Mouse (Mus musculus) megakaryocyte progenitor cell, adult 5-6 weeks (primary cell): ENCODE data around the gene Ubl3. TPM values are rescaled to one million over a fixed set of nuclear protein-coding genes. Genes with fewer than 3 reads are reported as not detected.

Experiments
- ATAC-seq: replicated peaks from 2 replicates; pipeline ENCODE4 v1.8.0; 2016; ENCODE audit warnings: mild to moderate bottlenecking, moderate TSS enrichment, inconsistent platforms; ENCODE audit not compliant: poor library complexity
- total RNA-seq, 2 experiments: library from RNA; stranded (forward) in 1 of 2; stranded (reverse) in 1 of 2; fragments of 157-497, 149-512 nt in 1 of 2; fragments of 200-1000 nt in 1 of 2; gene quantifications; 2 replicates each; pipeline versions ENCODE4 v1.2.3 to v1.2.4; 2015 to 2017

Ubl3 gene
- total RNA-seq, 2 experiments from 2014 or later, result 23.5 to 37.4 TPM

DNA sequence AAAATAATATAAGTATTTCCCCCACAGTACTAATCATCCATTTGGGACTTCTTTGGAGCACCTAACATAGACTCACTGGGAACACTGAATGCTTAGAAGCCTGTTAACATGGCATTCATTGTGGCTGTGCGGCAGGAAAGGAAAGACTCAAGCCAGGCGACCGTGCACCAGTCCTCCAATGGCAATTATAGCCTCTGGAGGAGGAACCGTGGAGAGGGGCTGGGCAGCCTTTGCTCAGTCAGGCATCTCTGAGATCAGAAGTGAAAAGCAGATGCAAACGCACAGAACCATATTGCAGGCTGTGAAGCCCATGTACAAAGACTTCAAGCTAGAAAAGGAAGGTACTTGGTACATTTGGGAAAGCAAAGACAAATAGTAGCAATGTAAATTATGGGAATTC, 20.4 kb downstream of the Ubl3 start:
- no peak for ATAC-seq

DNA sequence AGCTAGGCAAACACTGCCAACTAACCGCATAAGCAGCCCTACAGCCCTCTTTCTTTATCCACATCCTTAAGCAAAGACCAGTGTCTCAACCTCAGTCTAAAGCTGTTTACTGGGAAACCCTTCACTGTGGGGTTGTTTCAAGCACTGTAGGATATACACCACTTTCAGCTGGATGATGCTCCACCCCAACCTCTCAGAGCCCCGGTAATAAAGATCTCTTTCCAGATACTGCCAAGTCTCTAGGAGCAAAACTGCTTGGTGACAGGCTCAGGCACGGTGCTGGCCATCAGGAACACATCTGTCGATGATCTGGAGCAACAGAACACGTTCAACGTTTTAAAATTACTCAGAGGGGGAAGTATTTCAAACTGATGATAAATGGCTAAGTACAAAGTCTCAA, 25.0 kb downstream of the Ubl3 start:
- no peak for ATAC-seq

DNA sequence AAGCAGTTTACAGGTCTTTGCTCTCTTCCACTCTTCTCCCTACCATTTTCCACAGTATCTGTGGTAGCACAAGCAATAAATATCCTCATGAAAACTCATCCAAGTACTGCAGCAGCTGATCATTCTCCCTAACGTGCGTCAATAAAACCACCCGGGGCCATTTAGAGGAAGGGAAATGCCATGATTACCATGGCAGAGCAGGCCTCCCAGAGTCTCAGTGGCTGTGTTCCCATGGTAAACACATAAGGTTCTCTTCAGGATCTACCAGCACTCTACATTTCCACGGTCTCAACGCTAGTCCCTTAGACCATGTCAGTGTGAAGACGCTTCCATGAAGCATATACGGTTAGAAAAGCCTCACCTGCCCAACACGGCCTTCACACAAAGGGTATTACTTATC, 26.0 kb downstream of the Ubl3 start:
- no peak for ATAC-seq

DNA sequence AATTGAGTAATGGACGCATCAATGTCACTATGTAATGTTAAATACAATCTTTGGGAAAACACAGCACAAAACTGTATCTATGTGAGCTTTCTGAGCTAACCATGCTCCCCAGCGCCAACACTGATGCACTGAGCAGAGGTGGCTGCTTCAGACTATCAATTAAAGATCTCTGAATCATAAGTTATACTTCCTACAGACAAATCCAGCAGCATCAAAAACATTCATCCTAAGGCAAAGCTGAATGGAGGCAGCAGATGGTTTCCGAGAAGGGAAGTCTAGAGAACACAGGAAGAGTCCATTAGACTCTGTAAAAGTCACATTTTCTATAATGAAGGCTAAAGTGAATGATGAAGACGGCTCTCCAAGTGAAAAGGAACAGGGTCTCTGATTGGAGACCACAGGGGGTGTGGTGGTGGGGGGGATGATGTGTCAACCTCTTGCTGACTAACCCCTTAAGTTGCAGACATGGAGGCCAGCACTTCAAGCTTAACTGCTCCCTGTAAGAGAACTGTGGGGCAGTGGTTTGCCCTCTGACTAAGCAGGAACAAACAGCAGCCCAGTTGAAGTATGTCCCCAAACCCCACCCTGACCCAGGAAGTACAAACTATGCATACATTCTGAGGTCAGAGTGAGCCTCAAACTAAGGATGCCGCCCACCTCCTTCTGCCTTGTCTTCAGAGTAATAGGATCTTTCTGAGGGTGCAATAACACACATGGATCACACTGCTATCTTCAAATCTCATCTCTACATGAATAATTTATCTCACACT, 29.2 kb downstream of the Ubl3 start:
- ATAC-seq, result no peak

DNA sequence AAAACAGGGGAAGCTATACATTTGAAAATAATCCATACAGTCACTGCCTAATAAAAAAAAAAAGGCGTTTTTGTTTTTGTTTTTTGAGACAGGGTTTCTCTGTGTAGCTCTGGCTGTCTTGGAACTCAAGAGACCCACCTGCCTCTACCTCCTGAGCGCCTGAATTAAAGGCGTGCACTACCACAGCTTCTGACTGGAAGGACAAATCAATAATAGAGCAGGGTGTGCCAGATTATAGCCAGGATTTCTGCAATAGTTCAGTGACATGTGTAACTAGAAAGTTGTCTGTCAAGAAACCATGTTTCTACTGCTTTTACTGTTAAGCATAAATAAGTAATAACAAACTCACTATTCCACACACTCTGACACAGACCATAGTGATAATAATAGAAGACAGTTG, 30.2 kb downstream of the Ubl3 start:
- no peak for ATAC-seq

DNA sequence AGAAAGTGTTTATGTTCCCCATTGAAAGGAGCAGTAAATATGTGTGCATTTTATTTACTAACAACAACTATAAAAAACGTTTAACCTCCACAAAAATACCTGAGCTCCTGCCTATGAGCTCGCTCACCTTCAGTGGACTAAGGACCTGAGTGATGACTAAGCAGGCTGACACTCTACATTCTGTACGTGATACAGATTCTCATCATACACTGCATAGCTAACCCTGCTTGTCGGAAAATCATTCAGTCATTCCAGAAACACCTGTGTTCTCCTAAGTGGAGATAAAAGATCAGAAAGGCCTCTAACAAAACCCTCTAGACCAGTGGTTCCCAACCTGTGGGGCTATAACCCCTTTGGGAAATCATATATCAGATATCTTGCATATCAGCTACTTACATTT, 35.1 kb downstream of the Ubl3 start:
- no peak for ATAC-seq

DNA sequence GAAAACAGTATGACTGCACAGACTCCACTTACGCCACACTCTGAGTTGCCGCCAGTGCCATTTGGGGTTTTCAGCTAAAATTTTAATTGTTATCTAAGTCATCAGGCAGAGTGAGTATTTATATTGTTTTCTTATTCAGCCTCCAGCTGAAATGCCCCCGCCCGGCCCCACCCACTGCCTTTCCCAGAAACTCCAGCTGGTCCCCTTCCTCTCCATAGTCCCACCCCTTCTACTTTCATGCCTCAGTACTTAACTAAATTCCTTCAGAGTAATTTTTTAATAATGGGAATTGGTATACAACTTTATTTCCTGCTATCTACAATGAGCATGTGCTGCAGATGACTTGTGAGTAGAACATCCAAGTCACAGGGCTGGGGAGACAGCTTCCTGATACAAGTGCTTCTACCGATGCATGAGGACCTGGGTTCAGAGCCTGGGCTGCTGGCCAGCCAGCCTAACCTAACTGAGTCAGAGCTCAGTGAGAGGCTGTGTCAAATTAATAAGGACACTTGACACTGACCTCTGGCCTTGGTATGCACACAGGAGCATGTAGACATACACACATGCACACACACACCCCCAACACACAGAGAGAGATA, 40.4 kb downstream of the Ubl3 start:
- no peak for ATAC-seq

DNA sequence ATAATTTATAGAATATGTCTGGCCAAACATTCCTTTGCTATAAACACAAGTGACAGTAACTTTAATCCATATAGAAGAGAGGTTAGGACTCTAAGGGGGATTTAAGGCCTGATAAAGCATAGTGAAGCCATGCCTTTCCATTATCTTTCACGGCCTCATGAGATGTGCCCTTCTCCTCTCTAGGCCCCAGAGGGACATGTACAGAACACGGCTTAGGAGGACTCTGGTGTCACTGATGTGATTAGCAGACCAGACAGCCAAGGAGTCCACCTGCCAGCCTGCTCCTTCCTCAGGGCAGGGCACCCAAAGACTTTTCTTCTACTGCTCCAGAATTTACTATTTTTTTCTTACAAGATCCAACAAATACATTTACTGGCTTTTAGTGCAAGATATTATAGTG, 42.3 kb downstream of the Ubl3 start:
- no peak for ATAC-seq

DNA sequence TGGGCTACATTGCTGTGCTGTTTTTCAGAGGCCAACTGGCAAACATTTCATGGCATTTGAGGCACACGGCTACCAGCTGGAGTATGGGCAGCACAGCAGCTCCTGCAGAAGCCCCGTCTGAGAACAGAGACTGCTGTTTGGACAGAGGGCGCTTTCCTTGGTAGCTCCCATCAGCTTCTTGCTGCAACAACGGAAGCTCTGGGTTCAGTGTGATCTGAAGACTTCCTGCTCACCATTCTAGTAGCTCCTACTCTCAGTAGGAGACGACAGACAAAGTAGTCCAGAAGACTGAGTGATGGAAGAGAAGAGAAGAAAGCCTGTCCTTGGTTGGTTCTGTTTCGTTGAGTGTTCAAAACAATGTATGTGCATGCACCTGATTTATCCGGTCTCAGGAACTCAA, 42.9 kb downstream of the Ubl3 start:
- ATAC-seq, result peak; percentile 46

DNA sequence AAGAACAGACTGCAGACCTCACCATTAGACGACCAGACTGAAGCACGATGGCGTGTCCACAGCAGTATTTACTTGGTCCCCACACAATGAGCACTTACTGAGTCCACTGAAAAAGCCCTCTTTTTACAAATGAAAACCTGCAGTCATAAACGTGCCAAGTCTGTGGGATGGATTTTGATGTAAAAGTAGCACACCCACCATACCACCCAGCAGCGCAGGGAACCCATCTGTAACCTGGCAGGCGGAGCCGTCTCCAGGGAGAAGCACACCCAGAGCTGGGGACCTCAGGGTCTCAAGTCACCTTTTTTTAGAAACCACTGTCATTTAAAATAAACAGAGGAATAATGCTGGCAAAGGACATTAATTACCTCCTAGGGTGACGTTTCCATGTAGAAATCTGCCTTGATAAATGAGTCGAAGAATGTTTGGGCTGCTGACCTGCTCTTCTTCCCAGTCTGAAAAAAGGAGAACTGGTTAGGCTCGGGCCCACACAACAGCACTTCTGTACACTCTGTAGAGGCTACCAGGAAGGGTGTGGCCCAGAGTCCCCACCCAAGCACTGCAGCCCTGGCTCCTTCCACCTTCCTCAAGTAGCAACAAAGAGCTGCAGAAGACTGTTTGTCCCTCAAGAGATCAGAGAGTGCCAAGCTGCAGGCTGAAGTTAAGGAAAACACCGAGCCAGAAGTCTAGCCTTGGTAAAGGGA, 43.5 kb downstream of the Ubl3 start:
- peak; percentile 91 for ATAC-seq

DNA sequence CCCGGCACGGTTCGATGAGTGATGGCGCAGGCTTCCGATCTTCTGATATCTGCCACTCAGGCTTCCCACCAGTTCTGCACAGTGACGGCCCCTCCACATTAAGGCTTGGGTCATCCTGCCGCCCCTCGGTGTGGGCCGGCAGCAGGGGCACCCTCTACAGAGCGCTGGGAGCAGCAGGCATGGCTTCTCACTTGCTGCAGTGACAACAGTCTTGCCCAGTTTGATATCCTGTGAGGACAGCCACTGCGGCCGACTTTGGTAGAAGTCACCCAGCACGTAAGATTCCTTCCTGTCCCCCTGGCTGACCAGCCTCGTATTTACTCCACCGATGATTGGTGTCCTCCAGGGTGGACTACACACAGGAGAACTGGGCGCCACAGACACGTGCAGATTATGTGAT, 47.2 kb downstream of the Ubl3 start:
- no peak for ATAC-seq

DNA sequence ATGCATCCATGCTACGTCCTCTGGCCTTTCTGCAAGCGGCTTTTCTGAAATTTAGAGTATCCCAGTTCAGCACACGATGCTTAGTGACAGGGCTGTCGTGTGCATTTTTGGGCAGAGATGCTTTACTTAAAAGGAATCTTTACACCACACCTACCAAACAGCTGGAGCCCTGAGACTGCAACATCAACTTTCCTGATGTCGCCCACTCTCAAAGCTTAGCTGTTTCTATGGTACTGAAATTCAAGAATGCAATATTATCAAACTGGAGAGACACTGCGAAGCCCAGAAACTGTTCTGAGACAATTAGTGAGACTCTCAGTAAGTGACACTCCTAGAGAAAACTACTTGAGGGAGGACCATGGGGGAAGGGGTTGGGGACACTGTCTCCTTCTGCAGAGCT, 50.4 kb downstream of the Ubl3 start:
- ATAC-seq, result no peak

DNA sequence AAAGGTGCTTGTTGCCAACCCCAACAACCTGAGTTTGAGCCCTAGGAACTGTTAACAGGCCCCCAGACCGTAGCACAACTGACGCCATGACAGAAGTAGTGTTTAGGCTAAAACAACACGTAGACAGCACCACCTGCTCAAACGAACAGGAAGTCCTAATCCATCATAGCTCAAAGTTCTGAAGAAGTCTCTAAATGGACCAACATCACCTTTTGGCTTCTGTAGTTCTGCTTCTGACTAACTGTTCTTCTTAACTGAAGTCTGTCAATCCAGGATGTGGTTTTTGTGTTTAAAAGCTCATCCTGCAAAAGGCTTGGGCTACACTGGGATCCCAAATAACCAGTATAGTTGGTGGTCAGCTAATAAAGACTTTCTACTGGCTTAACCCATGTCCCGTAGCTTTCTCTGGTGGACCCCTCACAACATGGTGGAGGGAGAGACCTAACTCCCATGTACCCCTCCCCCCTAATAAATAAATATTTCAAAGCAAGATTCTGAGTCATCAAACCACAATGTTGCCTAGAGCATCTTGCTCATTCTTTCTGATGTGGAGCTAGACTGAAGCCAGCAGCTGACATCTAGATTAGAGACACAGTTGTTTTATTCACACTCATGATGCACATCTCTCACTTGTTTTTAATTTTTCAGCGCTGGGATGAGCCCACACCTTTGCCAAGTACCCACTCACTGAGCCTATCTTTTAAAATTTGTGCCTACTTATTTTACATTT, 51.2 kb downstream of the Ubl3 start:
- no peak for ATAC-seq

DNA sequence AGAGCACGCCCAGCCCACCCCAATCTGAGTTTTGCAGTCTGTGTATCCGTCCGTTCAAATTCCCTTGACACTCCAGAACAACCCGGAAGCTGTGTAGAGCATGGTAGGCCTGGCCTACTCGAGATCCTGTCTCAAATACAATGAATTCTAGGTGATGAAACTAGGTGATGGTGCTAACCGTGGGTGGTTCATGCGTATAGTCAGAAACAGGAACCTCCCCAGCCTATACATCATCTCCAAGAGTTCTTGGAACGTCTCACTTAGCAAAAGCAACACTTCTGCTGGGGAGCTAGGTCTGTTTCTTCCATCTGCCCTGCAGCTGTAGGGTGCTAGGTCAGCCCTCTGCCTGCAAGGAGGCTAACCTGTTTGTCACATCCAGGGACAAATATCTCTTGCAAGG, 52.1 kb downstream of the Ubl3 start:
- ATAC-seq, result peak; percentile 44

DNA sequence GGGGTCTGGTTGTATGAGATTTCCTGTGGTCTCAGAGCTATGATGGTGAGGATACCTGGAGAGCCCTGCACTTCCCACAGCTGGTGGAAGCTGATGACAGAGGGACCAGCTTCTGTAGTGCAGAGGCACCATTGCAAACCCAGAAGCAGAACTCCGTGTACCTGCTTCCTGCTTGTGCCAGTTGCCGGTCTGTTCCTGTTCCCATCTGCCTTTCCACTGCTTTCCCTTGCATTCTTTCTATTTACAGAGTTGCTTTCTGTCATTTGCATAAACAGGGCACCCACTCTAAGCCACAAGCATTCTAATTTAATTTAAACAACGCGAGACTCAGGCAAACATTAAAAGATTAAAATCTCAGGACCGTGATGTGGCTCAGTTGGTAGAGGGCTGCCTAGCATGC, 53.0 kb downstream of the Ubl3 start:
- ATAC-seq, result no peak

DNA sequence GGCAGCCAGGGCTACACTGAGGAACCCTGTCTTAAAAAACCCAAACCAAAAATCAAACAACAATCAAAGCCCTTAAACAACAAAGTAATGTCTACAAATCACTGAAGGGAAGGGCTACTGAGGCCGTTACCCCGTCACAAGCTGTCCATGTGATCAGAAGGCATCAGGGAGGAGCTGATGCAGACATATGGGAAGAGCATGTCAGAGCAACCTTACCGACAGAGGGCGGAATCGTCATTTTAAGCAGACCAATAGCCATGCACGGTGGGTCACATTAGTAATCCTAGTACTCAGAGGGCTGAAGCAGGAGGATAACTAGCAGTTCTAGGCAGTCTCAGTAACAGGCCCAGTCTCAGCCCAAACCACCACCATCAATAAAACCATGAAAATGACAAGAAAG, 56.6 kb downstream of the Ubl3 start:
- no peak for ATAC-seq

DNA sequence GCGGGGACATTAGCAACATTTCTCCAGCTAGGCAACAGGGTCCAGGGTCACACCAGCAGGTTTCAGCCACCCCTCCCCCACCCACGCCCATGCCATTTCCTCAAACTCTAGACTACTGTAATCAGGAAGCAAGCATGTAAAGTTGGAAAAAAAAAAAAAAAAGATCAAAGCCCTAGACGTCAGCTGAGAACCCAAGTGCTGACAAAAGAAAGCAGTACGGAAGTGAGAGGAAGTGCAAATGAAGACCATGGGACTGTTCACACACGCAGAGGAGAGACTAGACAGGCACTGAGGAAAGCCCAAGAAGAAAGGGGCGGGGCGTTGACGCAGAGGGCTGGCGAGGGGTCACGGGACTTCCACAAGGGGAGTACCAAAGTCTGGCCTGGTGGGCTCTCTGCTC, 57.4 kb downstream of the Ubl3 start:
- peak; percentile 82 for ATAC-seq

DNA sequence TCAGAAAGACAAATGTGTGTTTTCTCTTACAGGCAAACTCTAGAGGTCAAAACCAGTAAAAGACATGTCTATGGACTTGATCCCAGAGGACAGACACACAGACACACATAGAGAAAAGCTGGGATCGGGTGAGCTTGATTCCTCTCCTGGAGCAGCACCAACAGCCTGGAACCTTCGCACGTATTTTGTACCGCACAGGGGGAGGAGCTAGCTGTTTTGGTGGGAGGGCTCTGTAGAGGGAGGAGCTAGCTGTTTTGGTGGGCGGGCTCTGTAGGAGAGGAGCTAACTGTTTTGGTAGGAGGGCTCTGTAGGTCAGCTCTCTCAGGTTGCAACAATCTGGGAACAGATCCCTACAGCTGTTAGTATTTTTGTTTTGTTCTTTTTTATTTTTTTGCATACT, 58.3 kb downstream of the Ubl3 start:
- no peak for ATAC-seq

DNA sequence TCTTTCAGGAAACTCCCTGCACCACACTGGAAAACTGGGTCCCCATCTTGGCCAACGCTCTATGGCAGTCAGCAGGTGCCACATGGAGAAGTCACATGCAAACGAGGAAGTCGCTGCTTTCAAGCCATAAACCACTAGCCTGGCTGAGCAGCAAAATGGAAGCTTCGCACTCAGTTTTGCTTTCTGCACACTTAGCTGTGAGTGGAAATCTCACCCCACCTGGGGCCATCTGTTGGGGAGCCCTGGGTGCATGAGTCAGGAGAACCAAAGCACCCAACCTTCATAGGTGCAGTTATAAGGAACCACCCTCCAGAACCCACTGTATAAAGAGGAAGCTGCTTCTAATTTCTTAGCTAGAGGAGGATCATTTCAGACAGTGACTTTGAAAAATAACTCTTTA, 59.6 kb downstream of the Ubl3 start:
- ATAC-seq, result peak; percentile 18; the same call in 1 of the 2 replicates

DNA sequence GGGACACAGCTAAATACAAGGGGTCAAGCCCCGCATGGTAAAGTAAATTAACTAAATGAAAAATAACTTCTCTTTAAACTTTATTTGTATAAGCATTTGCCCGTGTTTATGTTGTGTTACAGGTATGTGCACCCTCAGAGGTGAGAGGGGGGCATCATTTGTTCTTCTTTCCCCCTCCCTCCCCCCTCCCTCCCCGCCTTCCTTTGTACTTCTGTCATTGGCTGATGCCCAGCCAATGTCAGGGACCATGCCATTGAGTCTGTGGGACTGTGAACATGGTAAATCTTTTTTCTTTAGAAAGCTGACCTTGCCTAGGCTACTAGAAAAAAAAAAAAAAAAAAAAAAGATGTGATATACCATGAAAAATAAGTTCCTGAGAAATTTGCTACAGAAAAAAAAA, 62.2 kb downstream of the Ubl3 start:
- ATAC-seq, result no peak

DNA sequence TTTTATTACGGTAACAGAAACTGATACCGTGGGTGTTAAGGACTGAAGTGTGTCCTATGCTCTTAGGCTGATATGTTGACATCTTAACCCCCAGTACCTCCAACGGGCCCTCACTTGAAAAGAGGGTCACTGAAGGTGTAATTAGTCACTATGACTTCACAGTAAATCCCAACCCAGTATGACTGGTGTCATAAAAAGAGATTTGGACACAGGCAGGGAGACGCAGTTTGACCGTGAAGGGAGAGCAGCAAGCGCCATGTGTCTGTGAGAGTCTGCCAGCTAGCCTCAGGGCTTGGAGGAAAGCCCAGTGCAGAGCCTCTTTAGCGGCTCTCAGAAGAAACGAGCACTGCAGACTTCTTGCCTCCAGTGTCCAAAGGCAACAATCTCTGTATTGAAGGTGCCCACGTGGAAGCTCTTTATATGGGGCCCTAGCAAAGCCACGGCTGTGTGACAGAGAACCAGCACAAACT, 62.8 kb downstream of the Ubl3 start:
- ATAC-seq, result peak; percentile 13
